Mouse (Mus musculus) G1E (cell line): ENCODE measurements around the gene Mad1l1. TPM values are rescaled to one million over a fixed set of nuclear protein-coding genes. Genes with fewer than 3 reads are reported as not detected.

Experiments
- ATAC-seq: 2 replicates; pipeline ENCODE4 v1.8.0; 2016; ENCODE audit warnings: mild to moderate bottlenecking; ENCODE audit not compliant: insufficient number of reproducible peaks, poor library complexity, low FRiP score, severe bottlenecking; ENCODE audit errors: extremely low read depth
- DNase-seq: peaks from one replicate; pipeline ENCODE4 v3.0.0; 2012; ENCODE audit warnings: low spot score
- H3K27me3 ChIP-seq: 2 replicates; pipeline ENCODE4 v1.6.1; 2012; ENCODE audit warnings: mild to moderate bottlenecking, low read length, inconsistent platforms; ENCODE audit not compliant: insufficient read depth
- H3K36me3 ChIP-seq: replicated peaks from 2 replicates; pipeline ENCODE3; 2012; ENCODE audit warnings: mild to moderate bottlenecking, inconsistent platforms
- H3K4me1 ChIP-seq: 2 replicates; pipeline ENCODE4 v1.6.1; 2012; ENCODE audit warnings: low read depth, low read length, inconsistent platforms, mixed read lengths; ENCODE audit not compliant: insufficient read depth
- H3K4me3 ChIP-seq: 2 replicates; pipeline ENCODE4 v1.5.1; 2012; ENCODE audit warnings: low read depth, mild to moderate bottlenecking, inconsistent platforms, low read length, moderate library complexity, mixed read lengths
- H3K9me3 ChIP-seq: replicated peaks from 2 replicates; pipeline ENCODE4 v1.6.1; 2012; ENCODE audit warnings: inconsistent platforms
- CTCF ChIP-seq: IDR thresholded peaks from 2 replicates; pipeline ENCODE4 v1.5.1; 2012; ENCODE audit warnings: low read depth, low read length, inconsistent platforms, mixed read lengths
- GATA1 ChIP-seq: IDR thresholded peaks from 2 replicates; pipeline ENCODE4 v1.6.1; 2012; ENCODE audit warnings: borderline replicate concordance, low read length, inconsistent platforms, mixed read lengths
- GATA2 ChIP-seq: IDR thresholded peaks from 2 replicates; pipeline ENCODE4 v1.6.1; 2012; ENCODE audit warnings: low read depth, low read length, inconsistent platforms, borderline replicate concordance
- POLR2AphosphoS5 ChIP-seq: IDR thresholded peaks from 2 replicates; pipeline ENCODE4 v1.6.1; 2012; ENCODE audit warnings: low read depth, low read length, inconsistent platforms; ENCODE audit not compliant: insufficient replicate concordance
- TAL1 ChIP-seq: conservative IDR thresholded peaks from 2 replicates; pipeline ENCODE4 v1.6.1; 2012; ENCODE audit warnings: low read depth, low read length, inconsistent platforms, mixed read lengths
- polyA plus RNA-seq: library from polyadenylated mRNA; stranded (reverse); fragments of >175 nt; gene quantifications from 2 replicates; pipeline ENCODE4 v1.2.3, GENCODE M21; 2012
- total RNA-seq, 2 experiments: library from RNA; stranded (forward) in 1 of 2; stranded (reverse) in 1 of 2; fragments of 200-1000 nt in 1 of 2; fragments of >200 nt in 1 of 2; fragmentation: Nextera tagmentation in 1 of 2; gene quantifications; 2 replicates each; pipeline ENCODE4 v1.2.3; 2014 to 2017

Mad1l1 gene
- total and polyA plus RNA-seq, 3 experiments, result 28.0 to 45.9 (median 28.9) TPM

GRCm38 (mm10) chr5:140359930-140360674 is 38.8 kb upstream of the Mad1l1 start:
- ATAC-seq, result no peak
- TF ChIP-seq GATA2 (no peak), CTCF (no peak)
- no peak overlapping the region for H3K4me3 ChIP-seq
- DNase-seq, result no peak
- peaks cover 7% of the 10 kb centered on the region; the same call in 1 of the 2 replicates for H3K9me3 ChIP-seq
- no peaks in the 10 kb centered on the region for H3K27me3 ChIP-seq
- H3K4me1 ChIP-seq, result no peaks in the 10 kb centered on the region
- peaks cover 80% of the 10 kb centered on the region for H3K36me3 ChIP-seq

GRCm38 (mm10) chr5:140357466-140357865 is 36.1 kb upstream of the Mad1l1 start:
- Histone ChIP-seq H3K27me3 (no peaks in the 10 kb centered on the region), H3K9me3 (no peaks in the 10 kb centered on the region), H3K4me3 (no peak overlapping the region), H3K36me3 (peaks cover 91% of the 10 kb centered on the region), H3K4me1 (no peaks in the 10 kb centered on the region)
- DNase-seq (no peak), ATAC-seq (no peak)
- TF ChIP-seq GATA2, result no peak
- TF ChIP-seq GATA1, result no peak
- TF ChIP-seq TAL1, result no peak
- no peak for TF ChIP-seq POLR2AphosphoS5
- TF ChIP-seq CTCF, result no peak

GRCm38 (mm10) chr5:140355934-140356333 is 34.6 kb upstream of the Mad1l1 start:
- no peaks in the 10 kb centered on the region for H3K27me3 ChIP-seq
- H3K9me3 ChIP-seq, result no peaks in the 10 kb centered on the region
- no peak overlapping the region for H3K4me3 ChIP-seq
- no peak for TF ChIP-seq GATA2
- no peak for TF ChIP-seq GATA1
- no peak for TF ChIP-seq TAL1
- TF ChIP-seq CTCF, result no peak
- DNase-seq, result no peak
- ATAC-seq, result no peak
- H3K36me3 ChIP-seq, result peaks cover 96% of the 10 kb centered on the region
- H3K4me1 ChIP-seq, result no peaks in the 10 kb centered on the region

- DNase-seq (no peak), ATAC-seq (no peak)
- Histone ChIP-seq H3K27me3 (no peaks in the 10 kb centered on the region), H3K9me3 (no peaks in the 10 kb centered on the region), H3K4me1 (no peaks in the 10 kb centered on the region), H3K36me3 (peaks cover 92% of the 10 kb centered on the region), H3K4me3 (no peak overlapping the region)
- no peak for TF ChIP-seq TAL1
- no peak for TF ChIP-seq GATA2
- no peak for TF ChIP-seq POLR2AphosphoS5
- no peak for TF ChIP-seq GATA1
- no peak for TF ChIP-seq CTCF
Measured at GRCm38 (mm10) chr5:140352352-140352751, 31.0 kb upstream of the Mad1l1 start.

GRCm38 (mm10) chr5:140350731-140351497 is 29.6 kb upstream of the Mad1l1 start:
- ATAC-seq (no peak), DNase-seq (no peak)
- peaks cover 93% of the 10 kb centered on the region for H3K36me3 ChIP-seq

GRCm38 (mm10) chr5:140349882-140350281 is 28.5 kb upstream of the Mad1l1 start:
- Histone ChIP-seq H3K9me3 (no peaks in the 10 kb centered on the region), H3K36me3 (peaks cover 93% of the 10 kb centered on the region), H3K4me1 (no peaks in the 10 kb centered on the region), H3K4me3 (no peak overlapping the region), H3K27me3 (no peaks in the 10 kb centered on the region)
- no peak for TF ChIP-seq CTCF
- no peak for TF ChIP-seq GATA2
- no peak for TF ChIP-seq TAL1
- no peak for TF ChIP-seq POLR2AphosphoS5
- no peak for TF ChIP-seq GATA1
- DNase-seq, result no peak
- no peak for ATAC-seq

More at GRCm38 (mm10) chr5:140350731-140351497, 29.6 kb upstream of the Mad1l1 start:
- Histone ChIP-seq H3K4me3 (no peak overlapping the region), H3K9me3 (no peaks in the 10 kb centered on the region), H3K4me1 (no peaks in the 10 kb centered on the region), H3K27me3 (no peaks in the 10 kb centered on the region)
- no peak for TF ChIP-seq POLR2AphosphoS5
- TF ChIP-seq CTCF, result no peak
- TF ChIP-seq GATA2, result no peak
- TF ChIP-seq GATA1, result no peak
- TF ChIP-seq TAL1, result no peak
